Mouse (Mus musculus) T-helper 2 cell (primary cell): Measurements from ENCODE around the gene Gripap1.

ENCODE experiments used
- in situ Hi-C: fragments of 300-600 bp; cut with MboI, MseI; formaldehyde crosslinking; loops from one replicate; pipeline ENCODE4 v1.15.1; 2025; ENCODE audit warnings: high pct_unique_total_duplicates

Gripap1 gene

DNA sequence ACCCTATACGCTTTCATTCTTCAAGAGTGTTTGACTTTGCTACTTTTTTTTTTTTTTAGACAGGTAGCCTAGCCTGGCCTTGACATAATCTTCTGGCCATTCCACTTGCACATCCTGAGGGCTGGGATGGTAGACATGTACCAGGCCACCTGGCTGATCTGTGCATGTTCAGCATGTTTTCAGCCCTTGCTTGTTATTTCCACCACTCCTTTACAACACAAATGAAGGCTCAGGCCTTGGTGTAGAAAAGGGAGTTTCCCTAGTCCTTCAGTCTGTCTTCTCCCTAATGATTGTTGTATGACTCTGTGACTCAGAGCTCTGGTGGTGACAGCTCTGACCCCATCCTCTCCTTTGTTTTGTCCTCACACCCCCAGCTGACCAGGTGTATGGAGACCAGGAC, 77.6 kb downstream of the Gripap1 start:
- in situ Hi-C loops = no loop called here

DNA sequence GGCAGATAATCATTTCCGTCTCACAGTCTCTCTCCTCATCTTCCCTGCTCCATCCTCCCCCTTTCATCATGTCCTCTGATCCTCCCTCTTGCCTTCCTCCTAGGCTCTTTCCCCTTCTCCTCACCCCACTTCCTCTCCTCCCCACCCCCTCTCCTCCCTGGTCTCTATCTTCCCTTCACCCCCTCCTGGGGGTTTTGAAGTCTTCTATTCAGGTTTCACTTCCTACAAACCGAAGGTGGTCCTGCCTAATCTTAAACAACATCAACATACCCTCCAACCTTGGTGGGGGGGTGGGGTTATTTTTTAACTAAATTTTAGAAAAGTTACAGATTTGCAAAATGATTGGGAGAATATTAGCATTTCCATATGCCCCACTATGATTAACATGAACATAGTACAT, 78.9 kb downstream of the Gripap1 start:
- in situ Hi-C loops = no loop called here

DNA sequence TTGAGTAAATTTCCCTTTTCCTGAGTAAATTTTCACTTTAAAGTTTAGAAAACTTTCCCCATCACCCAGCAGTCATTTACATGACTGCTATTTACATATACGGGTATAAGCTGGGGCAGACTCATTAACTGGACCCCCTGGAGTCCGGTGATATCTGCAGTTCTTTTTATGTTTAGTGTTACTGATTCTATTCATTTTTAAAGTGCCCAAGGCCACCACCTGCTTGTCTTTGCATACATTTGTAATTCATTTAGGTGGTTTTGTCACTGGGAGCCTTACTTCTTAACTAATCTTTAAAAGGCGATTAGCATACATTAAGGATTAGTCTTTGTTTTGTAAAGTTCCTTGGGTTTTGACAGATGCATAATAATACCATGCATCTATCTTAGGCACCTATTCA, 80.3 kb downstream of the Gripap1 start:
- in situ Hi-C loops = no loop called here
